Mouse (Mus musculus): Measurements from ENCODE around the gene Hmgn1. TPM values are rescaled to one million over a fixed set of nuclear protein-coding genes. Genes with fewer than 3 reads are reported as not detected.
A peak's percentile ranks its signal among the peaks of the same experiment; 100 is the strongest.
"Not testable (repeated sequence)": the region's sequence is repeated elsewhere in the genome, so short reads cannot be mapped to it uniquely, and the experiment has no call there.

The Hmgn1 gene
- polyA plus RNA-seq, 1 experiment from 2014 or later, result 279 TPM

GRCm38 (mm10) chr16:96114729-96115128, 12.8 kb downstream of the Hmgn1 start:
- no peak overlapping the region for H3K27ac ChIP-seq (ENCODE audit: low read length)
- H3K9ac ChIP-seq (replicated peaks; ENCODE audit: low read depth), result no peak overlapping the region
- DNase-seq (ENCODE audit: low spot score) (no peak), ATAC-seq (no peak)
- H3K9me3 ChIP-seq (ENCODE audit: low read length), result no peaks in the 10 kb centered on the region
- 45% methylated on average over 4 of the region's 4 CpGs for WGBS
- H3K4me2 ChIP-seq (replicated peaks; ENCODE audit: low read depth, low read length), result no peak overlapping the region
- H3K36me3 ChIP-seq (ENCODE audit: insufficient read depth, low read length), result no peaks in the 10 kb centered on the region
- H3K4me1 ChIP-seq (ENCODE audit: insufficient read depth, low read depth, low read length), result no peaks in the 10 kb centered on the region
- TF ChIP-seq CTCF (IDR thresholded peaks at IDR 0.05) (peak; percentile 23), EP300 (IDR thresholded peaks at IDR 0.05) (no peak)
- H3K4me3 ChIP-seq (ENCODE audit: low read depth, low read length), result no peak overlapping the region
- no peaks in the 10 kb centered on the region for H3K27me3 ChIP-seq (replicated peaks; ENCODE audit: insufficient read depth, low read length)

- Histone ChIP-seq H3K27me3 (replicated peaks; ENCODE audit: insufficient read depth, low read length) (no peaks in the 10 kb centered on the region), H3K4me3 (ENCODE audit: low read depth, low read length) (no peak overlapping the region), H3K9me3 (ENCODE audit: low read length) (no peaks in the 10 kb centered on the region), H3K36me3 (ENCODE audit: insufficient read depth, low read length) (no peaks in the 10 kb centered on the region), H3K4me2 (replicated peaks; ENCODE audit: low read depth, low read length) (no peak overlapping the region), H3K9ac (replicated peaks; ENCODE audit: low read depth) (no peak overlapping the region), H3K27ac (ENCODE audit: low read length) (no peak overlapping the region), H3K4me1 (ENCODE audit: insufficient read depth, low read depth, low read length) (no peaks in the 10 kb centered on the region)
- TF ChIP-seq CTCF (IDR thresholded peaks at IDR 0.05) (no peak), EP300 (IDR thresholded peaks at IDR 0.05) (no peak)
- no peak for ATAC-seq
- DNase-seq (ENCODE audit: low spot score), result no peak
- 54% methylated on average over 2 of the region's 2 CpGs for WGBS
These were observed 14.8 kb downstream of the Hmgn1 start for GRCm38 (mm10) chr16:96112769-96113168.

- Histone ChIP-seq H3K4me2 (replicated peaks; ENCODE audit: low read depth, low read length) (no peak overlapping the region), H3K4me3 (ENCODE audit: low read depth, low read length) (no peak overlapping the region), H3K27ac (ENCODE audit: low read length) (no peak overlapping the region), H3K4me1 (ENCODE audit: insufficient read depth, low read depth, low read length) (no peaks in the 10 kb centered on the region), H3K27me3 (replicated peaks; ENCODE audit: insufficient read depth, low read length) (no peaks in the 10 kb centered on the region), H3K9ac (replicated peaks; ENCODE audit: low read depth) (no peak overlapping the region), H3K36me3 (ENCODE audit: insufficient read depth, low read length) (no peaks in the 10 kb centered on the region), H3K9me3 (ENCODE audit: low read length) (no peaks in the 10 kb centered on the region)
- DNase-seq (ENCODE audit: low spot score), result no peak
- 68% methylated on average over 5 of the region's 5 CpGs for WGBS
- TF ChIP-seq CTCF (IDR thresholded peaks at IDR 0.05) (no peak), EP300 (IDR thresholded peaks at IDR 0.05) (no peak)
- ATAC-seq, result no peak
These were observed 16.7 kb downstream of the Hmgn1 start for GRCm38 (mm10) chr16:96110655-96111345.

- TF ChIP-seq EP300 (IDR thresholded peaks at IDR 0.05) (no peak), CTCF (IDR thresholded peaks at IDR 0.05) (no peak)
- WGBS, result 49% methylated on average over 4 of the region's 4 CpGs
- H3K4me1 ChIP-seq (ENCODE audit: insufficient read depth, low read depth, low read length), result no peaks in the 10 kb centered on the region
- ATAC-seq (no peak), DNase-seq (ENCODE audit: low spot score) (no peak)
- H3K9me3 ChIP-seq (ENCODE audit: low read length), result no peaks in the 10 kb centered on the region
- H3K27me3 ChIP-seq (replicated peaks; ENCODE audit: insufficient read depth, low read length), result no peaks in the 10 kb centered on the region
- no peak overlapping the region for H3K9ac ChIP-seq (replicated peaks; ENCODE audit: low read depth)
- no peak overlapping the region for H3K4me3 ChIP-seq (ENCODE audit: low read depth, low read length)
- H3K27ac ChIP-seq (ENCODE audit: low read length), result no peak overlapping the region
- no peaks in the 10 kb centered on the region for H3K36me3 ChIP-seq (ENCODE audit: insufficient read depth, low read length)
- H3K4me2 ChIP-seq (replicated peaks; ENCODE audit: low read depth, low read length), result no peak overlapping the region
These were observed 17.9 kb downstream of the Hmgn1 start for GRCm38 (mm10) chr16:96109673-96110072.

DNA sequence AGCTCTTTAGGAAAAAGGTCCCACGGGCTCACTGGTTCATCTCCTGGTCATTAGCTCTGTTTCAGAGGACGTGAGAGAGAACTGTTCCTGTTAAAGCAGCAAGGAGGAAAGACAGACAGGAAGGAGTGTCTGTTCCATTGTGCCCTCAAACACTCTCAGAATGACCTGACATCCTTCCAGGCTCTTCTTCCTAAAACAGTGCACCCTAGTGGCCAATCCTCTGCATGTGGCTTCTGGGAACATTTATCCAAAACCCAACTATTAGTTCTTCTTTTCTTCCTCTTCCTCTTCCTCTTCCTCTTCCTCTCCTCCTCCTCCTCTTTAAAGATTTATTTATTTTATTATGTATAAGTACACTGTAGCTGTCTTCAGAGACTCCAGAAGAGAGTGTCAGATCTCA, 24.5 kb downstream of the Hmgn1 start:
- H3K9ac ChIP-seq (replicated peaks; ENCODE audit: low read depth), result no peak overlapping the region

DNA sequence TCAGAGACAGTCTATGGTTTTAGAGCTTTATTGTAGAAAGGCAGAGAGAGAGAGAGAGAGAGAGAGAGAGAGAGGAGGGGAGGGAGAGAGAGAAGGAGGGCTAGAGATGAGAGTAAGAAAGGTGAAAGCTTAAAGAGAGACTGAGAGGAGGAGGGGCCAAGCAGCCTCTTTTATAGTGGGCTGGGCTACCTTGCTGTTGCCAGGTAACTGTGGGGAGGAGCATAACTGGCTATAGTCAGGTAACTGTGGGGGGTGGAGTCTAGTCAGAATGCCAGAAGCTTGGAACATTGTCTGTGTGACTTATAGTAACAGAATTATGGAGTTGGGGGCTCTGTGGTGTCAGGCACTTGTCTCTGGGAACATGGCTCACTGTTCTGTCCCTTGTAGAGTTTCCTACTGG, 29.7 kb downstream of the Hmgn1 start:
- H3K36me3 ChIP-seq (ENCODE audit: insufficient read depth, low read length); H3K9me3 ChIP-seq (ENCODE audit: low read length); H3K4me3 ChIP-seq (ENCODE audit: low read depth, low read length); H3K4me2 ChIP-seq (replicated peaks; ENCODE audit: low read depth, low read length); H3K27me3 ChIP-seq (replicated peaks; ENCODE audit: insufficient read depth, low read length); H3K27ac ChIP-seq (ENCODE audit: low read length); H3K4me1 ChIP-seq (ENCODE audit: insufficient read depth, low read depth, low read length); H3K9ac ChIP-seq (replicated peaks; ENCODE audit: low read depth); DNase-seq (ENCODE audit: low spot score); ATAC-seq: not testable (repeated sequence)

More for the DNA sequence above, 24.5 kb downstream of the Hmgn1 start:
- ATAC-seq (no peak), DNase-seq (ENCODE audit: low spot score) (peak; percentile 51)
- Histone ChIP-seq H3K27me3 (replicated peaks; ENCODE audit: insufficient read depth, low read length) (no peaks in the 10 kb centered on the region), H3K4me1 (ENCODE audit: insufficient read depth, low read depth, low read length) (no peaks in the 10 kb centered on the region), H3K36me3 (ENCODE audit: insufficient read depth, low read length) (no peaks in the 10 kb centered on the region), H3K4me3 (ENCODE audit: low read depth, low read length) (no peak overlapping the region), H3K27ac (ENCODE audit: low read length) (no peak overlapping the region), H3K4me2 (replicated peaks; ENCODE audit: low read depth, low read length) (no peak overlapping the region), H3K9me3 (ENCODE audit: low read length) (no peaks in the 10 kb centered on the region)
- TF ChIP-seq CTCF (IDR thresholded peaks at IDR 0.05), result peak; percentile 70
- no peak for TF ChIP-seq EP300 (IDR thresholded peaks at IDR 0.05)
- WGBS, result 40% methylated on average over 2 of the region's 2 CpGs

GRCm38 (mm10) chr16:96095966-96096365, 31.6 kb downstream of the Hmgn1 start:
- no peak for DNase-seq (ENCODE audit: low spot score)
- H3K4me2 ChIP-seq (replicated peaks; ENCODE audit: low read depth, low read length), result no peak overlapping the region
- H3K4me1 ChIP-seq (ENCODE audit: insufficient read depth, low read depth, low read length), result peaks cover 4% of the 10 kb centered on the region; the same call in 1 of the 2 replicates
- ATAC-seq, result no peak
- no peak overlapping the region for H3K9ac ChIP-seq (replicated peaks; ENCODE audit: low read depth)
- H3K36me3 ChIP-seq (ENCODE audit: insufficient read depth, low read length), result no peaks in the 10 kb centered on the region
- no peak overlapping the region for H3K27ac ChIP-seq (ENCODE audit: low read length)
- TF ChIP-seq EP300 (IDR thresholded peaks at IDR 0.05) (no peak), CTCF (IDR thresholded peaks at IDR 0.05) (no peak)
- H3K27me3 ChIP-seq (replicated peaks; ENCODE audit: insufficient read depth, low read length), result no peaks in the 10 kb centered on the region
- WGBS, result 82% methylated on average over 5 of the region's 5 CpGs
- no peaks in the 10 kb centered on the region for H3K9me3 ChIP-seq (ENCODE audit: low read length)
- H3K4me3 ChIP-seq (ENCODE audit: low read depth, low read length), result no peak overlapping the region

Data from lung, postnatal 0 days (tissue).